ENCODE assay signal across 24 mouse cellular contexts in the genomic region with DNA sequence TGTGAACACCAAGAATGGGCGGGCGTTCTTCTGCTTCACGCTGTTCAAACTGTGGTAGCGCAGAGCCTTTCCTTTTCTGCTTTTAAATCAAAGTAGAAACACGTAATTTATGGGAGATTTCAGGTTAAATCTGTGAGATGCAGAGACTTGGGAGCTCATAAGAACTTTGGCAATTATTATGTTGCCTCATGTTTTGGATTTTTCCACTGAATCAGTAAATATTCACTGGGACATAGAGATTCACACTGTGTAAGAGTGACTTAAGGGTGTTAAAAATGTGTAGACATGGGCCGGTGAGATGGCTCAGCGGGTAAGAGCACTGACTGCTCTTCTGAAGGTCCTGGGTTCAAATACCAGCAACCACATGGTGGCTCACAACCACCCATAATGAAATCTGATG. TPM values are rescaled to one million over a fixed set of nuclear protein-coding genes. Genes with fewer than 3 reads are reported as not detected.
DNase-seq lines count a peak whose midpoint lies in the region; ATAC-seq lines count a peak whose summit lies in the region.
"Had no signal": no experiment of that assay in that cellular context is flagged by ENCODE, and none has a peak within 500 bp of the region (broad histone marks: within the 10 kb centered on the region; RNA-seq: fewer than 3 reads in every experiment).

No protein-coding gene starts in this region.

- no peak for ATAC-seq in neural tube, embryonic 15.5 days (ENCODE audit: low FRiP score)
- ATAC-seq in CD4-positive, CD25-positive, alpha-beta regulatory T cell, adult 4 months = peak; percentile 30
- ATAC-seq in inflammation-experienced regulatory T-cells, adult 6 months = peak; percentile 14
- ATAC-seq: activated CD4-positive, CD25-positive, alpha-beta regulatory T cell, adult 4 months; forebrain, embryonic 13.5 days; forebrain, embryonic 15.5 days; forebrain, postnatal 0 days; Patski had no signal

- 34% methylated on average over 7 of the region's 7 CpGs for WGBS in neural tube, embryonic 15.5 days

- no peak overlapping the region for H3K4me3 ChIP-seq in neural tube, embryonic 15.5 days (replicated peaks)
- H3K4me3 ChIP-seq: embryonic facial prominence, embryonic 10.5 days; embryonic facial prominence, embryonic 12.5 days; forebrain, embryonic 13.5 days; forebrain, embryonic 15.5 days had no signal

- H3K9ac ChIP-seq in neural tube, embryonic 15.5 days (replicated peaks) = no peak overlapping the region
- H3K9ac ChIP-seq: embryonic facial prominence, embryonic 12.5 days; forebrain, embryonic 13.5 days; forebrain, embryonic 15.5 days; forebrain, postnatal 0 days had no signal

- no peak overlapping the region for H3K27ac ChIP-seq in neural tube, embryonic 15.5 days (replicated peaks)
- H3K27ac ChIP-seq: embryonic facial prominence, embryonic 10.5 days; embryonic facial prominence, embryonic 12.5 days; forebrain, embryonic 13.5 days; forebrain, embryonic 15.5 days had no signal

- DNase-seq in neural tube, embryonic 10.5 days (ENCODE audit: extremely low spot score, low spot score) = peak; percentile 11
- no peak for DNase-seq in thymus, postnatal 14 days
- DNase-seq in frontal cortex, postnatal 36 days (ENCODE audit: low spot score in 2 of 2) = no peak
- DNase-seq: adrenal gland, adult 8-10 months; adrenal gland, postnatal 14 days; adrenal gland, postnatal 36 days; B cell, adult 2 months; cerebellum, adult 11-12 months; cerebellum, adult 2 months; cerebellum, adult 9-10 months; cerebellum, postnatal 10 days; cerebellum, postnatal 25 days; forebrain, postnatal 0 days had no signal

- H3K27me3 ChIP-seq in neural tube, embryonic 15.5 days (replicated peaks) = peaks cover 84% of the 10 kb centered on the region
- H3K27me3 ChIP-seq: Patski had no signal

- no peaks in the 10 kb centered on the region for H3K4me1 ChIP-seq in neural tube, embryonic 15.5 days

- no peak overlapping the region for H3K4me2 ChIP-seq in neural tube, embryonic 15.5 days
- H3K4me2 ChIP-seq: embryonic facial prominence, embryonic 12.5 days; forebrain, embryonic 13.5 days; forebrain, embryonic 15.5 days had no signal

- no peaks in the 10 kb centered on the region for H3K9me3 ChIP-seq in neural tube, embryonic 15.5 days (replicated peaks)
- H3K9me3 ChIP-seq: embryonic facial prominence, embryonic 10.5 days; embryonic facial prominence, embryonic 12.5 days; forebrain, embryonic 13.5 days; forebrain, embryonic 15.5 days had no signal

- H3K36me3 ChIP-seq in neural tube, embryonic 15.5 days = no peaks in the 10 kb centered on the region
- H3K36me3 ChIP-seq: embryonic facial prominence, embryonic 10.5 days; embryonic facial prominence, embryonic 12.5 days; forebrain, embryonic 15.5 days had no signal

RNA-seq across cellular contexts. Expression of a gene that starts 8.8 kb away (rescaled TPM):
- polyA plus RNA-seq in neural tube, embryonic 15.5 days (2015; fragmentation: Nextera tagmentation; extraction: Ambion mirVana) = not detected in 2 replicates
- polyA plus RNA-seq in CD4-positive, CD25-positive, alpha-beta regulatory T cell, adult 4 months (2017; shearing (Covaris generic)) = not detected
- polyA plus RNA-seq in inflammation-experienced regulatory T-cells, adult 6 months (2017; shearing (Covaris generic)) = 1 to 10 TPM in 1 of 3 experiments, not detected in 2; 3.8 TPM
- polyA plus RNA-seq: cerebellum, adult 2 months; embryonic facial prominence, embryonic 10.5 days; embryonic facial prominence, embryonic 12.5 days; embryonic facial prominence, embryonic 14.5 days; forebrain, embryonic 11.5 days; forebrain, embryonic 13.5 days; forebrain, embryonic 15.5 days; forebrain, postnatal 0 days had no signal

RNA-seq across cellular contexts. Expression of a gene that starts 25.2 kb away (rescaled TPM):
- polyA plus RNA-seq in neural tube, embryonic 15.5 days (2015; fragmentation: Nextera tagmentation; extraction: Ambion mirVana) = 0.93 and 2.3 TPM in 2 replicates
- polyA plus RNA-seq in CD4-positive, CD25-positive, alpha-beta regulatory T cell, adult 4 months (2017; shearing (Covaris generic)) = under 1 TPM in 1 of 2 experiments, not detected in 1; 0.76 TPM
- 1 to 10 TPM in 2 of 3 experiments, under 1 TPM in 1; 0.56 to 6.6 (median 1.3) TPM for polyA plus RNA-seq in inflammation-experienced regulatory T-cells, adult 6 months (2017; shearing (Covaris generic))
